Mouse (Mus musculus) forebrain, embryonic 10.5 days (tissue): ENCODE measurements around the gene Wdr59. TPM values are rescaled to one million over a fixed set of nuclear protein-coding genes. Genes with fewer than 3 reads are reported as not detected.

Experiments
- DNase-seq: peaks from one replicate; pipeline ENCODE4 v3.0.0-alpha.2; 2017; ENCODE audit warnings: low spot score; ENCODE audit errors: extremely low spot score
- H3K27ac ChIP-seq: fragments of 300-500 bp; sonication (generic); 2 replicates; pipeline ENCODE4 v1.5.1; 2016; ENCODE audit warnings: mild to moderate bottlenecking
- H3K27me3 ChIP-seq: fragments of 300-500 bp; sonication (generic); 2 replicates; pipeline ENCODE4 v1.6.1; 2016; ENCODE audit warnings: mild to moderate bottlenecking; ENCODE audit not compliant: poor library complexity, severe bottlenecking
- H3K36me3 ChIP-seq: fragments of 300-500 bp; sonication (generic); replicated peaks from 2 replicates; pipeline ENCODE4 v1.6.1; 2016; ENCODE audit warnings: mild to moderate bottlenecking, moderate library complexity
- H3K4me1 ChIP-seq: fragments of 300-500 bp; sonication (generic); 2 replicates; pipeline ENCODE4 v1.6.1; 2016
- H3K4me3 ChIP-seq: fragments of 300-500 bp; sonication (generic); 2 replicates; pipeline ENCODE4 v1.5.1; 2016; ENCODE audit warnings: mild to moderate bottlenecking, moderate library complexity
- H3K9me3 ChIP-seq: fragments of 300-500 bp; sonication (generic); 2 replicates; pipeline ENCODE4 v1.6.1; 2016; ENCODE audit warnings: mild to moderate bottlenecking, moderate library complexity
- WGBS: fragments of 180-500 bp; shearing (Covaris S2); methylation state at CpG from one replicate; pipeline ENCODE4 v1.1.7; 2016; 5-methylcytosine and 5-hydroxymethylcytosine counted together
- polyA plus RNA-seq: library from polyadenylated mRNA; unstranded; fragments of >200 nt; fragmentation: Nextera tagmentation; extraction: Ambion mirVana; gene quantifications from 2 replicates; pipeline ENCODE4 v1.2.1, GENCODE M21; 2016

Gene Wdr59
- polyA plus RNA-seq, 1 experiment from 2014 or later: 5.7 TPM

- DNase-seq: peak; percentile 87
- under 1% methylated on average over 85 of the region's 100 CpGs for WGBS
- H3K27ac ChIP-seq: peak within 1 kb of the TSS; percentile 99
- no peaks in the 10 kb centered on the region for H3K9me3 ChIP-seq
- H3K4me3 ChIP-seq: peak within 1 kb of the TSS; percentile 84
- peaks cover 16% of the 10 kb centered on the region for H3K36me3 ChIP-seq
- H3K27me3 ChIP-seq: no peaks in the 10 kb centered on the region
- peaks cover 47% of the 10 kb centered on the region for H3K4me1 ChIP-seq
These were observed 14.4 kb upstream of the Wdr59 start, which contains the start of gene Znrf1 for GRCm38 (mm10) chr8:111536031-111536977. Gene Znrf1 (plus strand): TSS chr8:111536097.

- WGBS: 46% methylated on average over 5 of the region's 5 CpGs
- Histone ChIP-seq H3K36me3 (peaks cover 7% of the 10 kb centered on the region; the same call in 1 of the 2 replicates), H3K4me3 (peak overlapping the region; percentile 84), H3K9me3 (no peaks in the 10 kb centered on the region), H3K27ac (peak overlapping the region; percentile 99; the same call in 1 of the 2 replicates), H3K4me1 (peaks cover 39% of the 10 kb centered on the region), H3K27me3 (no peaks in the 10 kb centered on the region)
- no peak for DNase-seq
These were observed 13.6 kb upstream of the Wdr59 start for GRCm38 (mm10) chr8:111535491-111535890.

- H3K36me3 ChIP-seq: no peaks in the 10 kb centered on the region
- H3K4me1 ChIP-seq: peaks cover 19% of the 10 kb centered on the region
- no peaks in the 10 kb centered on the region for H3K27me3 ChIP-seq
- no peaks in the 10 kb centered on the region for H3K9me3 ChIP-seq
- no peak overlapping the region for H3K27ac ChIP-seq
- no peak overlapping the region for H3K4me3 ChIP-seq
- 70% methylated on average over 4 of the region's 4 CpGs for WGBS
- DNase-seq: no peak
These were observed 11.6 kb upstream of the Wdr59 start for GRCm38 (mm10) chr8:111533503-111533902.

GRCm38 (mm10) chr8:111531621-111532020 lies 9.7 kb upstream of the Wdr59 start:
- H3K4me3 ChIP-seq: no peak overlapping the region
- 90% methylated on average over 17 of the region's 17 CpGs for WGBS
- peaks cover 6% of the 10 kb centered on the region; the same call in 1 of the 2 replicates for H3K4me1 ChIP-seq
- H3K27ac ChIP-seq: no peak overlapping the region
- no peak for DNase-seq
- no peaks in the 10 kb centered on the region for H3K9me3 ChIP-seq
- H3K36me3 ChIP-seq: no peaks in the 10 kb centered on the region
- no peaks in the 10 kb centered on the region for H3K27me3 ChIP-seq

- DNase-seq: no peak
- 79% methylated on average over 12 of the region's 12 CpGs for WGBS
- Histone ChIP-seq H3K4me3 (no peak overlapping the region), H3K9me3 (no peaks in the 10 kb centered on the region), H3K4me1 (peaks cover 6% of the 10 kb centered on the region; the same call in 1 of the 2 replicates), H3K27ac (no peak overlapping the region), H3K36me3 (no peaks in the 10 kb centered on the region), H3K27me3 (no peaks in the 10 kb centered on the region)
These were observed 9.3 kb upstream of the Wdr59 start for GRCm38 (mm10) chr8:111531191-111531590.

GRCm38 (mm10) chr8:111528071-111528470 lies 6.2 kb upstream of the Wdr59 start:
- Histone ChIP-seq H3K9me3 (no peaks in the 10 kb centered on the region), H3K4me1 (no peaks in the 10 kb centered on the region), H3K27me3 (no peaks in the 10 kb centered on the region), H3K27ac (no peak overlapping the region), H3K36me3 (no peaks in the 10 kb centered on the region), H3K4me3 (no peak overlapping the region)
- WGBS: 77% methylated on average over 5 of the region's 5 CpGs
- DNase-seq: no peak

- 82% methylated on average over 8 of the region's 8 CpGs for WGBS
- Histone ChIP-seq H3K4me3 (no peak overlapping the region), H3K36me3 (no peaks in the 10 kb centered on the region), H3K9me3 (no peaks in the 10 kb centered on the region), H3K4me1 (no peaks in the 10 kb centered on the region), H3K27me3 (no peaks in the 10 kb centered on the region), H3K27ac (no peak overlapping the region)
- no peak for DNase-seq
These were observed 5.3 kb upstream of the Wdr59 start for GRCm38 (mm10) chr8:111527149-111527548.

GRCm38 (mm10) chr8:111526403-111527024 lies 4.6 kb upstream of the Wdr59 start:
- DNase-seq: no peak
- H3K9me3 ChIP-seq: no peaks in the 10 kb centered on the region
- H3K27me3 ChIP-seq: no peaks in the 10 kb centered on the region
- WGBS: 84% methylated on average over 6 of the region's 6 CpGs
- H3K27ac ChIP-seq: no peak overlapping the region
- peaks cover under 1% of the 10 kb centered on the region for H3K4me1 ChIP-seq
- no peaks in the 10 kb centered on the region for H3K36me3 ChIP-seq
- no peak overlapping the region for H3K4me3 ChIP-seq

GRCm38 (mm10) chr8:111517466-111517865 lies 4.4 kb downstream of the Wdr59 start:
- peaks cover 10% of the 10 kb centered on the region for H3K4me1 ChIP-seq
- no peaks in the 10 kb centered on the region for H3K27me3 ChIP-seq
- DNase-seq: no peak
- no peaks in the 10 kb centered on the region; the same call in 1 of the 2 replicates for H3K9me3 ChIP-seq
- H3K27ac ChIP-seq: no peak overlapping the region
- peaks cover 11% of the 10 kb centered on the region for H3K36me3 ChIP-seq
- H3K4me3 ChIP-seq: no peak overlapping the region
- WGBS: 93% methylated on average over 2 of the region's 2 CpGs

GRCm38 (mm10) chr8:111516451-111517035 lies 5.3 kb downstream of the Wdr59 start:
- no peak overlapping the region for H3K4me3 ChIP-seq
- H3K4me1 ChIP-seq: peaks cover 10% of the 10 kb centered on the region
- no peak overlapping the region for H3K27ac ChIP-seq
- peaks cover 11% of the 10 kb centered on the region for H3K36me3 ChIP-seq
- no peak for DNase-seq
- no peaks in the 10 kb centered on the region; the same call in 1 of the 2 replicates for H3K9me3 ChIP-seq
- WGBS: 84% methylated on average over 7 of the region's 7 CpGs
- no peaks in the 10 kb centered on the region for H3K27me3 ChIP-seq

- Histone ChIP-seq H3K4me1 (no peaks in the 10 kb centered on the region), H3K9me3 (no peaks in the 10 kb centered on the region; the same call in 1 of the 2 replicates), H3K36me3 (peaks cover 11% of the 10 kb centered on the region), H3K27me3 (no peaks in the 10 kb centered on the region), H3K4me3 (no peak overlapping the region), H3K27ac (no peak overlapping the region)
- DNase-seq: no peak
- WGBS: 83% methylated on average over 8 of the region's 8 CpGs
These were observed 8.4 kb downstream of the Wdr59 start for GRCm38 (mm10) chr8:111513446-111513845.

GRCm38 (mm10) chr8:111512941-111513340 lies 9.0 kb downstream of the Wdr59 start:
- 88% methylated on average over 7 of the region's 7 CpGs for WGBS
- no peak for DNase-seq

More at GRCm38 (mm10) chr8:111512941-111513340, 9.0 kb downstream of the Wdr59 start:
- no peak overlapping the region for H3K27ac ChIP-seq
- H3K9me3 ChIP-seq: no peaks in the 10 kb centered on the region; the same call in 1 of the 2 replicates
- H3K36me3 ChIP-seq: peaks cover 11% of the 10 kb centered on the region
- no peak overlapping the region for H3K4me3 ChIP-seq
- no peaks in the 10 kb centered on the region for H3K4me1 ChIP-seq
- H3K27me3 ChIP-seq: no peaks in the 10 kb centered on the region
